Mouse (Mus musculus): ENCODE results near the gene Gmnn. TPM values are rescaled to one million over a fixed set of nuclear protein-coding genes. Genes with fewer than 3 reads are reported as not detected.
"Not testable (repeated sequence)": the region's sequence is repeated elsewhere in the genome, so short reads cannot be mapped to it uniquely, and the experiment has no call there.

The Gmnn gene
- total RNA-seq (2022): 10 to 100 TPM in 2 of 4 experiments, 1 to 10 TPM in 2; 5.3 to 12.5 (median 9.4) TPM

- peak; percentile 76 for DNase-seq
These were observed at the start of gene Gmnn for GRCm38 (mm10) chr13:24761403-24762227. Gmnn (minus strand) TSS chr13:24761923.

- DNase-seq: no peak
These were observed 44.4 kb upstream of the Gmnn start for GRCm38 (mm10) chr13:24806079-24806478.

- no peak for DNase-seq
These were observed 41.5 kb upstream of the Gmnn start for GRCm38 (mm10) chr13:24803196-24803595.

DNA sequence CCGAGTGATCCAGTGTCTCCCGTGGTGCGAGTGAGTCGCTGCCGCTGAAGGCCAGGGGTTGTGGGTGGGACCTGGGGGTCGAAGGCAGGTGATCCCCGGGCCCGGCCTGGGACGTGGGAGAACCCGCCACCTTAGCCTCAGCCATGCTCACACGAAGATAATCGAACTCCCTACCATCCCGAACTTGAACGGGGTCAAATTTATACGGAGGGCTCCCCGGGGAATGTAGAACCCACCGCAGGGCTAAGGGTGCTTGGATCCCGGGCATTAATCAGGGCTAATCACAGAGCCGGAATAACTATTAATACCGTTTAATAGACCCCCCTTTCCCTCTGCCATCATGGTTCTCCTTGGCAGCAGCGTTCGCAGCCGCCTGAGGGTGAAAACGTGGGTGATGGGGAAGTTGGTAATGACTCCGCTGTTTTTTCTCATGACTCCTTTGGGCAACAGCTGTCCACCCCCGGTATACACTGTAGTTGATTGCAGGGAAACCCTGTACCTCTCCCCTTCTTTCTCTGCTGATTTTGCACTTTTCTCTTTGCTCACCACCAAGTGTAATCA lies 40.5 kb upstream of the Gmnn start:
- DNase-seq: no peak

GRCm38 (mm10) chr13:24801308-24801921 lies 39.7 kb upstream of the Gmnn start, which contains the start of gene BC005537:
BC005537 (plus strand) TSS chr13:24801657.
- DNase-seq: no peak

DNA sequence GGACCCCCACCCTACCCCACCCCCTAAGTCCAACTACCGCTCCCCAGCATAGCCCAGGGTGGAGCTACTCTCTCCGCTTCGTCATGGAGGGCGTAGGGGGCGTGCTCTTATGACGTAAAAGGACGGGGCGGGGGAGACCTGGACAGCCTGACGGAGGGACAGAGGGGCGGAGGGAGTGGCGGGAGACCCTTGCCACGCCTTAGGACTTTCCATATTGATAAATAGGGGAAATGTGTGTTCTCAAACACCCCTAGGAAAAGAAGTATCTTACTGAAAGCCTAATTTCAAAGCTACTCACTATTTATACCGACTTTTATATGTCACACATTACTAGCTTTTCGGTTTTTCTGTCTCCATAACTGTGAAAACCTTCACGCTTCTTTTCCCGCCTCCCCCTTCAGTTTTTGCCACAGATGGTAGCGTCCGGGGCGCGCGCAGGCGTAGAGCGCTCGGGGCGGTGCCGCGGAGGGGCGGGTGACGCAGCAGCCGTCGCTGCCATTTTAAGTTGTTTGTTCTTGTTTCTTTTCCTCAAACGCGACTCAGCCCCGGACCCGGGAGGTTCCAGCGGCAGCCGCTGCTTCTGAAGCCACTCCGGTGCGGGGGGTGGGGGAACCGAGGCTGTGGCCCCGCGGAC lies 39.1 kb upstream of the Gmnn start:
- peak; percentile 97 for DNase-seq

GRCm38 (mm10) chr13:24799925-24800673 lies 38.4 kb upstream of the Gmnn start:
- DNase-seq: peak; percentile 82

GRCm38 (mm10) chr13:24799378-24799777 lies 37.7 kb upstream of the Gmnn start:
- no peak for DNase-seq

DNA sequence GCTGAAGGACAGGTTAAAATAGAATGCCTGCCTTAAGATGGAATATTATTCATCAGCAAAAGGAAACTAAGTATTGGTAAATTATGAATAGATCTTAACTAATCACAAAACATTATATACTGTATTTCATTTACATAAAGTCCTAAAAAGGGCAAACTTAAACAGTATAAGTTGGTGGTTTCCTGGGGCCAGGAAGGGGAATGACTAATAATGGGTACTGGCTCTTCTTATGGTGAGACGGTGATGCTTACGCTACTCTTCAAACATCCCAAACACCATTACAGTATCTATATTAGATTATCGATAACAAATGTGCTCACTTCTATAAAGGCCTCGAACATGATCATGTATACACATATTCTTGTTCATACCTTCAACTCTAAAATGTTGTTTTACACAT lies 37.0 kb upstream of the Gmnn start:
- DNase-seq: no peak

- no peak for DNase-seq
These were observed 30.8 kb upstream of the Gmnn start for GRCm38 (mm10) chr13:24792411-24793045.

DNA sequence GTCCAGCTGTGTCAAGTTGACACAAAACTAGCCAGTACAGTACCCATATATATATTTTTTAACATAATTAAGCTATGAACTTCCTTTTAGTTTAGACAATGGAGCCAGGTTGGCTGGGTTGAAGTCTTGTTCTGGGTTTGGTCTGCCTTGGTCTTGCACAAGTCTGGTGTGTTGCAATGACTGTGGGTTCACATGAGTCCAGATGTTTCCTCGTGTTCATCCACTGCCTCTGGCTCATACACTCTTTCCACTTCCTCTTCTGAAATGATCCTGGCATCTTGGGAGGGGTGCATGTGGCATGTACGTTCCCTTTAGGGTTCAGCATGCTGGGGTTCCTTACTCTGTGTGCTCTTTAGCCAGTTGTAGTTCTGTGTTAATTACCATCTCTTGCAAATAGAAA lies 29.6 kb upstream of the Gmnn start:
- peak; percentile 45 for DNase-seq

DNA sequence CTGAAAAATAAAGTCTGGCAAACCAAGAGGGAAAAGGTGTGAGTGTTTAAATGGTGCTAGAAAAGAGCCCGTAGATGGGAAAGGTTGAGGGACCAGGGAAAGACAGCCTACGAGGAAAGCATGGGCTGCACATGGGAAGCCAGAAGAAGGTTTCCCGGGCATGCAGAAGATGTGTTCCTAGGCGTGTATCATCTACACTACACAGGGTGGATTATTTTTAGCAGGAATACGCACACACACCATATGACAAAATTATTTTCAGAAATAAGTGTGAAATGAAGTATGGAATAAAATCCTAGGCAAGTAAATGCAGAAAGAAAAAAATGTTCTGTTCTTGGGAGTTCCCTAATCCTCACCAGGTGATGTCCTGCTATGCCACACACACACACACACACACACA lies 25.8 kb upstream of the Gmnn start:
- no peak for DNase-seq

DNA sequence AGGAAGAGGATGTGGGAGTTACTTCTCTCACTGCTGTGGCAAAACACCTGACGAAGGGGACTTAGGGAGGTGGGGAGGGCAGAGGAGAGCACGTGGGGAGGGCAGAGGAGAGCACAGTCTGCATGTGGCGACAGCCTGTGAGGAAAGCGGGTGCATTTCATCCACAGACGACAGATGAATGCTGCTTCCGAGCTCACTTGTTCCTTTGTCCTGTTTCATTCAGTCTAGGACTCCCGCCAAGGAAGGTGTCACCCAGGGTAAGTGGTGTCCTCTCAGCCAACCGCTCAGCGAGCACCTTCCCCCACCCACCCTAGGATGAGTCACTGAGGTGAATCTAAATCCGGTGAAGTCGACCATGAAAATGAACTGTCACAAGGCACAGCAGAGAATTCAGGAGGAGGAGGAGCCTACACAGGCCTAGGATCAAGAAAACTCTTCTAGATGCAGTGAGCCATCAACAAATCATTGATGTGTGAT lies 24.3 kb upstream of the Gmnn start:
- no peak for DNase-seq

GRCm38 (mm10) chr13:24781916-24782315 lies 20.2 kb upstream of the Gmnn start:
- DNase-seq: peak; percentile 69

GRCm38 (mm10) chr13:24778706-24779380 lies 17.1 kb upstream of the Gmnn start:
- no peak for DNase-seq

DNA sequence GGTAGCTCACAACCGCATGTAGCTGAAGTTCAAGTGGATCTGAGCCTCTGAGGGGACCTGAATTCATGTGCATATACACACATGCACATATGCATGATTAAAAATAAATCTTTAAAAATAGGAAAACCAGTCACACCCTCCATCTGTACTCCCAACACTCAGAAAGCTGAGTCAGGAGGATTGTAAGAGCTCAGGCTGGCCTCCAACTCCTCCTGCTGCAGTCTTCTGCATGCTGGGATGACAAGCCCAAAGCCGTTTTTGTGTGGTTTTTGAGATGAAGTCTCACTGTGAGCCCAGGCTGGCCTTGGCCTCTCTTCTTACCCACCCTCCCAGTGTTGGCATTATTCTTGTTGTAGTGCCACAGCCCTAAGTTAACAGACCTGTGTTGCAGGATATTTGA lies 16.3 kb upstream of the Gmnn start:
- no peak for DNase-seq

- peak; percentile 25 for DNase-seq
These were observed 14.6 kb upstream of the Gmnn start for GRCm38 (mm10) chr13:24776146-24776844.

DNA sequence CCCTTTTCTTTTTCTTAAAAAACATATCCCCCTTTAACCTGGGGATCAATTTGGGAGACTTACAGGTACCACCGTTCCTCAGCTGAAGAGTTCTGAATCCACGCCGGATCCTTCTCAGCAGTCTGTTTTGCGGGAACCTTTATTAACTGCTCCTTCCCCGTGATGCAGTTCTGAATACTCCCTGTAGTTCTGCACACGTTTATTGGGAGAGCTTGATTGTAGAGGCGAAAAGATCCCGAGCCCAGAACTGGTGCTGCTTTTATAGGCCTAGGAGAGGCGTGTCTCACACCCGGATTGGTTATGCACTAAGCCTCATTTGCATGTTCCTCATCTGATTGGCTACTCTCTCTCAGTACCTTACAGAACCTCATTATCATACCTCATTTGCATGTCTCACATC lies 9.8 kb upstream of the Gmnn start:
- DNase-seq: not testable (repeated sequence)

DNA sequence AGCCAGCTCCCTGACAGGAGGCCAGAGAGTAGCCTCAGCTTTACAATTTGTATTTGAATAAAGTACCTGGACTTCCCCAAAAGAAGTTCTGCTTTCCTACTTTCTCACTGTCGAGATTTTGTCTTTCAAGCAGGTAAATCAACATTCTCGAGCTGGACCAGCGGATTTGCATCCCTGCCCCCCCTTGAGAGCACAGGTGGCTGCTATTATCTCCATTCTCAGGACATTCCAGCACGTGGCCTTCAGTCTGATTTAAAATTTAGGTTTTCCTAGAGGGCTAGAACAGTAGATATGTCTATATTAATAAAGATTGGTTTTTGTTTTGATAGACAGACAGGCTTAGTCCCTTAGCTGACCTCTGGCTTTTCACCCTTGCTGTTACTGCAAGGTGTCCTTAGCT lies 6.1 kb upstream of the Gmnn start:
- DNase-seq: not testable (repeated sequence)

- DNase-seq: no peak
These were observed 531 bp upstream of the Gmnn start for GRCm38 (mm10) chr13:24762254-24762653.

- no peak for DNase-seq
These were observed 680 bp downstream of the Gmnn start for GRCm38 (mm10) chr13:24761083-24761402.
